Mouse (Mus musculus): ENCODE measurements around the gene Olfr1347.
"Not testable (repeated sequence)": the region's sequence is repeated elsewhere in the genome, so short reads cannot be mapped to it uniquely, and the experiment has no call there.

Gene Olfr1347

GRCm38 (mm10) chr7:6499655-6500054 is at the start of gene Olfr1347:
Olfr1347 (minus strand) TSS chr7:6499755.
- no peak for DNase-seq

DNA sequence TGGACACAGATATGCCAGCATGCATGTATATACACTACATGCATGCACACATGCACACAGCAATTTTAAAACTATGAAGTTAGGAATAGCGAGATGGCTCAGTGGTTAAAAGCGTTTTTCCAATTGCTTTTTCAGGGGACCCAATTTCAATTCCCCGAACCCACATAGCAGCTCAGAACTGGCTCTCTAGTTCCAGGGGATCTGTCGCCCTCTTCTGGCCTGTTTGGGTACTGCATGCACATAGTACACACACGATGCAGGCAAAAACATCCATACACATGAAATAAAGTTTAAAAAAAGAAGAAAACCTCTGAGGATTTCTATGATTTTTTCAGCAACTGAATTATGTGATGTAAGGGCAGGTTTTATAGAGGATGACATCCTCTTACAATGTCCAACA is 26.6 kb upstream of the Olfr1347 start:
- no peak for DNase-seq

DNA sequence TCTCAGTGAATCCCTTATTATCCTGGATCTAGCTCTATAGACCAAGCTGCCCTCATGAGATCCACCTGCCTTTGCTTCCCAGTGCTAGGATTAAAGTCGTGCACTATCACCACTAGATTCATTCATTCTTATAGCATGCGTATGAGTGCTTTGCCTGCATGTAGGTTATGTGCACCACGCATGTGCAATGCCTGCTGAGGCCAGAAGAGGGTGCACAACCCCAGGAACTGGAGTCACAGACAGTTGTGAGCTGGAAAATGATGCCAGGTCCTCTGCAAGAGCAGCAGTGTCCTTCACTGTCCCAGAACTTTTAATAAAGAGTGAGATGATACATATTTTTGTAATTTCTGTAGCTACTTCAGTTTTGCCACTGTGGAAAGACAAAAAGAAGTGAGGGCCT is 25.4 kb upstream of the Olfr1347 start:
- no peak for DNase-seq

- no peak for DNase-seq
These were observed 23.3 kb upstream of the Olfr1347 start, which contains the start of gene Olfr1349 for GRCm38 (mm10) chr7:6522850-6523249. Olfr1349 (minus strand) TSS chr7:6522950.

DNA sequence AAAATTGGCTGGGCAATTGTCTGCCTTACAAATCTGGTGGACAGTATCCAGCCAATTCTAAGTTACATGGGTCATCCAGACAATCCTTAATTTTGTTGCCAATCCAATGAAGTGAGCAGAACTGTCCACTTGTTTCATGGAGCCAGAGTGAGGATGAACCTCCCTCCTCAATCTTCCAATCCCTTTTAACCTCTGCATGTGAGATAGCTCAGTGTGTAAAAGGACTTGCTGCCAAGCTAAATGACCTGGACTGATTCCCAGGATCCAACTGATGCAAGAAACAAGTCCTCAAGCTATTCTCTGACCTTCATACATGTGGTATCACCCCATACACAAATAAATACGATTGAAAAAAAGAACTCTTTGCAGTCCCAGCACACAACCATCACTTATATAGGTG is 22.1 kb upstream of the Olfr1347 start:
- DNase-seq, result no peak

DNA sequence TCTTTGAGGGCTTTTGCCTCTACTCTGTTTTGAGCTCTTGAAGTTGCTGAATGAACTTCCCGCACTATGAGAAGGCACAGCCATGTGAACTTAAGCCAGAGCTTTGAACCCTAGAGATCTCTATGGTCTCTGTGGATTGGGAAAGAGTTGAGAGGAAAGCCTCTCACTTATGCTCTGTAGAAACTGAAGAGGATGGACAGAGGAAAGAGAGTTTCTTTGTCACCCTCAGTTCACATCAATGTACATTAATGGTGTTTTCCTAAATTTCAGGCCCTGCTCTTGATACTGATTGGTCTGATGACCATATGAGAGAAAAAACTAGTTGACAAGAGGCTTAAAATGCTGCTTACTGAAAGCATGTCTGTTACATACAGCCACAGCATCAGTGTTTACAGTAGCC is 9.1 kb upstream of the Olfr1347 start, which contains the start of gene Olfr1348:
TSS of gene Olfr1348 (minus strand) at position 101 of the 400 bp plus-strand sequence.
- DNase-seq, result no peak

DNA sequence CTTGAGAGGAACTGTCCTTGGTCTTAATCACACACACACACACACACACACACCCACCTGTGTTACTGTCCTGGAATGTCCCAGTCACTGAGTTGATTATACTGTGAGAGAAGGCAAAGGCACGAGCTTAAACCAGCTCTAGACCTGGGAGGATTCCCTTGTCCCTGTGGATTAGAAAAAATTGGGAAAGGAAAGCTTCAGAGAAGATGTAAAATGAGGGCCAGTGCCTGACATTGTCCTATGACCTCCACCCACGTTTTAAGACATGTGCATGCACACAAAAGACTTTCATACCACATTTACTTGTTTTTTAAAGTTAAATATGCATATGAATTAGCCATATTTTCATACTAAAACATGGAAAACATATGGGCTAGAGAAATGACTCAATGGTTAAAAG is 12.7 kb downstream of the Olfr1347 start, which contains the start of gene Olfr5:
TSS of gene Olfr5 (minus strand) at position 101 of the 400 bp plus-strand sequence.
- DNase-seq, result no peak

DNA sequence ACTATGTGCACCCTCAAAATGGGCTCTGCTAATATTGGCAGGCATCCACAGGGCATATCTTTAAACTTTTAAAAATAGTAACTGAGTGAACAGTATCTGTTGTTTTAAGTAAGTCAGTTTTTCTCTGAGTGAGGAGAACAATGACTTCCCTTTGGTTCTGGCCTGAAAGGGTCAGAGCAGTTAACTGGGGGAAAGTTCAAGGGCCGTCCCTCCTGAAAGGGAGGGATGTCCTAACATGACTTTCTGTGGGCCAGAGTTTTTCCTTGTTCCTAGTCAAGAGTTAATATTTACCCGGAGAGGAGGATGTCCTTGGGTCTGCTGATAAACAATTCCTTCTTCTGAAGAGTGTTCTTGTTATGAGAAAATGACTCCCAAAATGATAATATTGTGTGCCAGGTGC is 21.9 kb downstream of the Olfr1347 start:
- DNase-seq, result not testable (repeated sequence)

DNA sequence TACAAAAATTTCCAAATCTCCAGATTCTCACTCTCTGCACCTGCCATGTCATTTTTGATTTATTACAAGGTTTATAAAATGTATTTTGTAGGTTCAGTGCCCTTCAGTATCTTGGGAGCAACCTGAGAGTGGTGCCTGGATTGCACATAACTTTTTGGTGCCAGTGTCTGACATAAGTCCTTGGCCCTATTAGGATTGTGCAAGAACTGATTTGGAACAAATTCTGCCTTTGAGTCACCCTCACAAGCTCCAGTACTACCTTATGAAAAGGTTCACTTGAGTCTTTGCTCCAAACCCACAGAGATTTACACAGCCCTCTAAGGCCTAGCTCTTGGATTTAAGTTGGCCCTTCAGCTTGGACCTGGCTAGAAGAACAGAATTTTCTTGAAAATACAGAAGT is 32.6 kb downstream of the Olfr1347 start, which contains the start of gene Olfr1346:
TSS of gene Olfr1346 (plus strand) at position 151 of the 400 bp plus-strand sequence.
- DNase-seq, result no peak

DNA sequence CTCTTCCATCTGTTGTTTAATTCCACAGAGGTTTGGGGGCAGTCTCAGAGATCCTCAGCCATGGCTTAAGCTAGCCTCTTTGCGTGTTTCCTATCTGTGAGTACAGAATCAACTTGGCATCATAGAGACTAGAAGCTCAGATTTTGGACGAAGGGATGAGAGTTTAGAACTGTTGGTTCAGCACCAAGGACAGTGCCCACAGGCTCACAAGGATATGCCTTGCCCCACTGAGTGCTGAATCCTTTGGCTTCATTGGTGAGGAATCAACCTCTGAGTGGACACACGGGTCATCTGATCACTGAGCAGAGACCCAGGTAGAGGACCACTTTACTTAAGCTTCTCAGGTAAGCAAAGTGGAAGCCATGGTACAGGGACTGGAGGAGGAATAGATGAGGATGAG is 43.2 kb downstream of the Olfr1347 start:
- DNase-seq, result no peak

- no peak for DNase-seq
These were observed 43.7 kb downstream of the Olfr1347 start, which contains the start of gene Olfr1336 for GRCm38 (mm10) chr7:6455868-6456267. Olfr1336 (plus strand) TSS chr7:6456168.

DNA sequence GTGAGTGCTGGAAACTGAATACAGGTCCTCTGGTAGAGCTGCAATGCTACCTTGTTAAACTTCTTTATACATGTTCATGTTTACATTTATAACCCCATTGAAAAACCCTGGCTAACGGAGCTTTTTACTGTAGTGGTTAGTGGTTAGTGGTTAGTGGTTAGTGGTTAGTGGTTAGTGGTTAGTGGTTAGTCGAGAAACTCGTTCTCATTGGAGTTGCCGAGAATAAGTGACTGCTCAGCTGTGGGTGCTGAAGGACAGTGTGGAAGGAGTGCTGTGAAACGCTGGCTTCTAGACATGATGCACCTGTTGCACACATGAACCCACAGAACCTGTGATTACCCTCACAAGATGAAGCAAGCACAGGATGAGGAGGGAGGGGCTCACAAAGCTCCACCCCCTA is 51.8 kb downstream of the Olfr1347 start:
- DNase-seq, result no peak

- no peak for DNase-seq
These were observed 58.4 kb downstream of the Olfr1347 start for GRCm38 (mm10) chr7:6441173-6441572.

DNA sequence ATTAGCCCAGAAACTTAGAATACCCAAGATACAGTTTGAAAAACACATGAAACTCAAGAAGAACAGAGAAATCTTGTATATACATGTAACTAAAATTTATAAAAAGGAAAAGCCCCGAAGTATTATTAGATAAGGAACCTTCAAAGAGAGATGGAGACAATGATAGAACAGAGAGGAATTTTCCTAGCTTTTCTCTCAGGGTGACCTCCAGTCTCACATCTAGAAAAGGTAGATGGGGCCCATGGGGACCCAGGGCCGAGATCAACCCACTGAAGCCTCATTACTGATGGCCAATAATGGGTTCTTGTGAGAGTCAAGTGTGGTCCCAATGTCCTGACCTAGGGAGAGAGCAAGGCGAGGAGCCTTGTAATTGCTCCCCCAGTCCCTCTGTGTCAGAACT is 61.2 kb downstream of the Olfr1347 start, which contains the start of gene Olfr1344:
TSS of gene Olfr1344 (plus strand) at position 301 of the 400 bp plus-strand sequence.
- no peak for DNase-seq

All from lung, postnatal 36 days (tissue).